ENCODE assay signal across 25 mouse cellular contexts in the genomic region with DNA sequence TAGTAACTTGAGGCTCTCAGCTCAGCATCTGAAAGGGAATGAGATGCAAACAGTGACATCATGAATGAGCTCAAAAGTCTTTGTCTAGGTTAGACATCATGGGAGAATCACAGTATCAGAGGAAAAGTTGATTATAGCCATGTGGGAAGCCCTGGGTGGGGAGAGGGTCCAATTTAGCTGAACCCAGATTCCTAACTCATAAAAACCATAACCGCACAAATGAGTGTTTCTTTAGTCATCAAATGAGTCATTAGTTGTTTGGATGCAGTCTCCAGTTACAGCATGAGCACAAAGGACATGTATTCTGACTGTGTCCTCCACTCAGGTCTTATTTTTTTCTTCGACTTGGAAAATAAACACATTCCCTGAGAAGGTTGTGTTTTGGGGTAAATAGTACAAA.
"Had no signal": no experiment of that assay in that cellular context is flagged by ENCODE, and none has a peak within 500 bp of the region (broad histone marks: within the 10 kb centered on the region; RNA-seq: fewer than 3 reads in every experiment).

No protein-coding gene starts in this region.

- H3K36me3 ChIP-seq: heart, embryonic 10.5 days; heart, embryonic 12.5 days; hindbrain, embryonic 13.5 days; hindbrain, embryonic 15.5 days; kidney, embryonic 15.5 days; limb, embryonic 13.5 days; limb, embryonic 15.5 days; liver, embryonic 12.5 days had no signal

- H3K4me3 ChIP-seq: heart, embryonic 10.5 days; heart, embryonic 12.5 days; hindbrain, embryonic 13.5 days; hindbrain, embryonic 15.5 days; kidney, embryonic 15.5 days; limb, embryonic 13.5 days; limb, embryonic 15.5 days; liver, embryonic 12.5 days had no signal

- H3K27me3 ChIP-seq: heart, embryonic 12.5 days; hindbrain, embryonic 13.5 days; hindbrain, embryonic 15.5 days; kidney, embryonic 15.5 days; limb, embryonic 13.5 days; limb, embryonic 15.5 days; liver, embryonic 12.5 days had no signal

- H3K4me2 ChIP-seq: heart, embryonic 12.5 days; hindbrain, embryonic 13.5 days; hindbrain, embryonic 15.5 days; kidney, embryonic 15.5 days; limb, embryonic 13.5 days; limb, embryonic 15.5 days; liver, embryonic 12.5 days had no signal

- ATAC-seq: hindbrain, postnatal 0 days; intestine, embryonic 16.5 days; liver, embryonic 12.5 days had no signal

- H3K9ac ChIP-seq: heart, embryonic 12.5 days; hindbrain, embryonic 13.5 days; hindbrain, embryonic 15.5 days; kidney, embryonic 15.5 days; limb, embryonic 13.5 days; limb, embryonic 15.5 days; liver, embryonic 12.5 days; liver, embryonic 14.5 days had no signal

- H3K27ac ChIP-seq: heart, embryonic 10.5 days; hindbrain, embryonic 13.5 days; hindbrain, embryonic 15.5 days; hindbrain, postnatal 0 days; kidney, embryonic 15.5 days; kidney, postnatal 0 days; limb, embryonic 13.5 days; limb, embryonic 15.5 days; liver, embryonic 12.5 days; liver, embryonic 14.5 days had no signal

- H3K9me3 ChIP-seq: heart, embryonic 10.5 days; heart, embryonic 12.5 days; hindbrain, embryonic 13.5 days; hindbrain, embryonic 15.5 days; kidney, embryonic 15.5 days; limb, embryonic 13.5 days; limb, embryonic 15.5 days; liver, embryonic 12.5 days had no signal

- H3K4me1 ChIP-seq: heart, embryonic 10.5 days; heart, embryonic 12.5 days; hindbrain, embryonic 13.5 days; hindbrain, embryonic 15.5 days; kidney, embryonic 15.5 days; limb, embryonic 13.5 days; limb, embryonic 15.5 days; liver, embryonic 12.5 days had no signal

- DNase-seq: gastrocnemius, postnatal 10 days; gastrocnemius, postnatal 25 days; heart, adult 18-20 months; heart, postnatal 10 days; heart, postnatal 4 days; kidney, adult 11 months; kidney, adult 2 months; kidney, adult 9 months; kidney, postnatal 14 days; kidney, postnatal 36 days; layer of hippocampus, adult 9-11 months; layer of hippocampus, postnatal 36 days; left cerebral cortex, postnatal 4 days had no signal
